Mouse (Mus musculus) heart, adult 9 months (tissue): ENCODE results near the gene Rfc5.
"Not testable (repeated sequence)": the region's sequence is repeated elsewhere in the genome, so short reads cannot be mapped to it uniquely, and the experiment has no call there.

Experiments used
- DNase-seq, 2 experiments: peaks; one replicate each; pipeline ENCODE4 v3.0.0; 2022; ENCODE audit warnings: low spot score in 2 of 2

Gene Rfc5

GRCm38 (mm10) chr5:117388877-117389276, at the start of gene Rfc5:
Gene Rfc5, minus strand, starts transcription at chr5:117389047.
- peak; percentile 93 to 94 for DNase-seq

- not testable (repeated sequence) for DNase-seq
Measured at GRCm38 (mm10) chr5:117433501-117433900, 44.7 kb upstream of the Rfc5 start.

GRCm38 (mm10) chr5:117417442-117417841, 28.6 kb upstream of the Rfc5 start:
- no peak for DNase-seq

GRCm38 (mm10) chr5:117415011-117415912, 26.4 kb upstream of the Rfc5 start:
- DNase-seq: no peak

- DNase-seq: no peak
Measured at GRCm38 (mm10) chr5:117414611-117415010, 25.8 kb upstream of the Rfc5 start.

- no peak for DNase-seq
Measured at GRCm38 (mm10) chr5:117413507-117414501, 25.0 kb upstream of the Rfc5 start, which contains the start of gene Ksr2. Gene Ksr2, plus strand, starts transcription at chr5:117414000.

GRCm38 (mm10) chr5:117409369-117409768, 20.5 kb upstream of the Rfc5 start:
- DNase-seq: no peak

- peak in 1 of 2 experiments; percentile 14 for DNase-seq
Measured at GRCm38 (mm10) chr5:117408216-117408615, 19.4 kb upstream of the Rfc5 start.

- DNase-seq: not testable (repeated sequence)
Measured at GRCm38 (mm10) chr5:117404671-117405070, 15.8 kb upstream of the Rfc5 start.

- no peak for DNase-seq
Measured at GRCm38 (mm10) chr5:117403609-117404008, 14.8 kb upstream of the Rfc5 start.

GRCm38 (mm10) chr5:117399281-117399680, 10.4 kb upstream of the Rfc5 start:
- no peak for DNase-seq

- DNase-seq: no peak
Measured at GRCm38 (mm10) chr5:117398007-117398550, 9.2 kb upstream of the Rfc5 start.

GRCm38 (mm10) chr5:117397371-117397770, 8.5 kb upstream of the Rfc5 start:
- no peak for DNase-seq

- no peak for DNase-seq
Measured at GRCm38 (mm10) chr5:117396596-117397014, 7.8 kb upstream of the Rfc5 start.

- no peak for DNase-seq
Measured at GRCm38 (mm10) chr5:117395834-117396233, 7.0 kb upstream of the Rfc5 start.

GRCm38 (mm10) chr5:117390895-117391294, 2.0 kb upstream of the Rfc5 start:
- DNase-seq: no peak

GRCm38 (mm10) chr5:117388296-117388751, 523 bp downstream of the Rfc5 start:
- peak in 1 of 2 experiments; percentile 31 for DNase-seq

- no peak for DNase-seq
Measured at GRCm38 (mm10) chr5:117383198-117383597, 5.6 kb downstream of the Rfc5 start.

- no peak for DNase-seq
Measured at GRCm38 (mm10) chr5:117381785-117382184, 7.1 kb downstream of the Rfc5 start.

GRCm38 (mm10) chr5:117380199-117380598, 8.6 kb downstream of the Rfc5 start:
- DNase-seq: peak; percentile 10 to 32

- DNase-seq: not testable (repeated sequence)
Measured at GRCm38 (mm10) chr5:117377731-117378130, 11.1 kb downstream of the Rfc5 start.

GRCm38 (mm10) chr5:117376331-117376761, 12.5 kb downstream of the Rfc5 start:
- DNase-seq: no peak
